Mouse (Mus musculus) embryonic facial prominence, embryonic 14.5 days (tissue): ENCODE measurements around the gene Plek2. TPM values are rescaled to one million over a fixed set of nuclear protein-coding genes. Genes with fewer than 3 reads are reported as not detected.
"Not testable (repeated sequence)": the region's sequence is repeated elsewhere in the genome, so short reads cannot be mapped to it uniquely, and the experiment has no call there.

ENCODE experiments used
- ATAC-seq: fragments of 200-750 bp; cut with Nextera tagmentation; 2 replicates; pipeline ENCODE4 v1.8.0; 2017; ENCODE audit warnings: low read depth, moderate number of reproducible peaks, moderate TSS enrichment
- DNase-seq: peaks from one replicate; pipeline ENCODE4 v3.0.0-alpha.2; 2015; ENCODE audit warnings: low spot score
- H3K27ac ChIP-seq: fragments of 300-500 bp; sonication (generic); replicated peaks from 2 replicates; pipeline ENCODE4 v1.5.1; 2014; ENCODE audit warnings: low read depth, mild to moderate bottlenecking, low read length, moderate library complexity
- H3K27me3 ChIP-seq: fragments of 300-500 bp; sonication (generic); replicated peaks from 2 replicates; pipeline ENCODE4 v1.6.1; 2014; ENCODE audit warnings: low read length; ENCODE audit not compliant: control insufficient read depth, insufficient read depth
- H3K36me3 ChIP-seq: fragments of 300-500 bp; sonication (generic); 2 replicates; pipeline ENCODE4 v1.6.1; 2014; ENCODE audit warnings: low read length, mixed read lengths; ENCODE audit not compliant: control insufficient read depth, insufficient read depth
- H3K4me1 ChIP-seq: fragments of 300-500 bp; sonication (generic); 2 replicates; pipeline ENCODE4 v1.6.1; 2014; ENCODE audit warnings: antibody characterized with exemption, low read length; ENCODE audit not compliant: control insufficient read depth, insufficient read depth
- H3K4me2 ChIP-seq: fragments of 300-500 bp; sonication (generic); 2 replicates; pipeline ENCODE4 v1.6.1; 2014; ENCODE audit warnings: low read depth, mild to moderate bottlenecking, low read length, moderate library complexity, mixed read lengths
- H3K4me3 ChIP-seq: fragments of 300-500 bp; sonication (generic); 2 replicates; pipeline ENCODE4 v1.5.1; 2014; ENCODE audit warnings: low read depth, mild to moderate bottlenecking, low read length
- H3K9ac ChIP-seq: fragments of 300-500 bp; sonication (generic); 2 replicates; pipeline ENCODE4 v1.6.1; 2014; ENCODE audit warnings: low read depth, mild to moderate bottlenecking, low read length, moderate library complexity, mixed read lengths
- H3K9me3 ChIP-seq: fragments of 300-500 bp; sonication (generic); 2 replicates; pipeline ENCODE4 v1.6.1; 2016; ENCODE audit warnings: low read length; ENCODE audit not compliant: control insufficient read depth
- WGBS: fragments of 180-500 bp; shearing (Covaris S2); extraction: QIAGEN DNeasy Blood & Tissue Kit; methylation state at CpG from one replicate; pipeline ENCODE4 v1.1.7; 2014; 5-methylcytosine and 5-hydroxymethylcytosine counted together
- polyA plus RNA-seq: library from polyadenylated mRNA; unstranded; fragments of >200 nt; fragmentation: Nextera tagmentation; extraction: Ambion mirVana; gene quantifications from 2 replicates; pipeline ENCODE4 v1.2.1, GENCODE M21; 2014

The Plek2 gene
- polyA plus RNA-seq, 1 experiment from 2014 or later = 6.6 TPM

DNA sequence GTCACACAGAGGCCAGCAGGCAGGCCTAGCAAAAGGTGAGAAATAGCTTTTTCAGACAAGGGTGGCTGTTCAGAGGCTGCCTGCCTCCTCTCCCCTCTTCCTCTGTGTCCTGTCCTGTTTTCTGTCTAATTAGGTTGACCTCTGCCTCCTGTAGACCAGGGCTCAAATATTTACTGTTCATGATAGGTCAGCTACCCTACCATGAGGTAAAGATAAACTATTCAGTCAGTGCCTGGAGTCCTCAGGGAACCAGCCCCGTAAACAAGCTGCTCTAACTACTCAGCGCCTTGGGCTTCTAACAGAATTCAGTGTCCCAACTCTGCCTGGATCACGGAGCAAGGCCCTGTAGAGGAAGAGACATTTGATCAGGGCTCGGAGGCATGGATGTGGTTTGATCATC lies 29.7 kb upstream of the Plek2 start:
- Histone ChIP-seq H3K27ac (no peak overlapping the region), H3K27me3 (no peaks in the 10 kb centered on the region), H3K4me2 (no peak overlapping the region), H3K9me3 (no peaks in the 10 kb centered on the region), H3K36me3 (no peaks in the 10 kb centered on the region), H3K9ac (no peak overlapping the region), H3K4me1 (no peaks in the 10 kb centered on the region), H3K4me3 (no peak overlapping the region)
- DNase-seq = no peak
- ATAC-seq = no peak
- 29% methylated on average over 4 of the region's 4 CpGs for WGBS

DNA sequence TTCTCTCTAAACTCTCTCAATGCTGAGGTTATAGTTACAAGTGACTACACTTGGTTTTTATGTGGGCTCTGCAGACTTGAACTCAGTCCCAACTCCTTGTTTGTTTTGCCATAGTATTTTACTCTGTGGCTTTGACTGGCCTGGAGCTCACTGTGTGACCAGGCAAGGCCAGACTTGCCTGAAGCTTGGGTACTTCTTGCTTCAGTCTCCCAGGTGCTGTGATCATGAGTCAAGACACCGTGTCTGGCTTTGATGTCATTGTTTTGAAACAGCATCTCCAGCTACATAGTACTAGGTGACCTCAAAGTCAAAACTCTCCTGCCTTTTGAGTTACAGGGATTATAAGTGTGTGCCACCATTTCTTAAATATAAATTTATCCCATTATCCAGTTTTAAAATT lies 23.1 kb upstream of the Plek2 start:
- H3K4me2 ChIP-seq = no peak overlapping the region
- no peaks in the 10 kb centered on the region for H3K4me1 ChIP-seq
- no peak for DNase-seq
- no peaks in the 10 kb centered on the region for H3K27me3 ChIP-seq
- WGBS = 68% methylated on average over 1 of the region's 1 CpGs
- no peak overlapping the region for H3K27ac ChIP-seq
- ATAC-seq = no peak
- no peak overlapping the region for H3K4me3 ChIP-seq
- H3K36me3 ChIP-seq = no peaks in the 10 kb centered on the region
- H3K9me3 ChIP-seq = no peaks in the 10 kb centered on the region
- H3K9ac ChIP-seq = no peak overlapping the region

DNA sequence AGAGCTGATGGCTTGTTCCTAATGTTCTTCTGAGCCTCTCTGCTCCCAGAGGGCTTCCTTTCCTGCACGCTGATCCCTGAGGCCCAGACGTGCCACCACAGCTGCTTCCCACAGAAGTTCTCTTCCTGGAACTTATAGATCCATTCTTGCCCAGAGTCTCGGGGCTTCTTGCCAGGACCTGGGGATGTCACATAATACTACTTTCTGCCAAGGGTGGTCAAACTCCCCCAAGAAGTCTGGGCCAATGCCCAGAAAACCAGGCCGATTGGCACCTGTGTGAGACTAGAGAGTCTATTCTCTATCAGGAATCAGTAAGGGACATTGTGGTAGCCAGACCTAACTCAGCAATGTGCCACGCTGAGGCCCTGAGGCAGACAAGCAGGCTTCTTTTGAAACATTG lies 20.5 kb upstream of the Plek2 start:
- no peaks in the 10 kb centered on the region for H3K9me3 ChIP-seq
- no peak overlapping the region for H3K4me2 ChIP-seq
- no peak overlapping the region for H3K27ac ChIP-seq
- H3K9ac ChIP-seq = no peak overlapping the region
- H3K36me3 ChIP-seq = no peaks in the 10 kb centered on the region
- DNase-seq = no peak
- ATAC-seq = no peak
- no peak overlapping the region for H3K4me3 ChIP-seq
- 61% methylated on average over 5 of the region's 5 CpGs for WGBS
- H3K27me3 ChIP-seq = no peaks in the 10 kb centered on the region
- H3K4me1 ChIP-seq = no peaks in the 10 kb centered on the region

DNA sequence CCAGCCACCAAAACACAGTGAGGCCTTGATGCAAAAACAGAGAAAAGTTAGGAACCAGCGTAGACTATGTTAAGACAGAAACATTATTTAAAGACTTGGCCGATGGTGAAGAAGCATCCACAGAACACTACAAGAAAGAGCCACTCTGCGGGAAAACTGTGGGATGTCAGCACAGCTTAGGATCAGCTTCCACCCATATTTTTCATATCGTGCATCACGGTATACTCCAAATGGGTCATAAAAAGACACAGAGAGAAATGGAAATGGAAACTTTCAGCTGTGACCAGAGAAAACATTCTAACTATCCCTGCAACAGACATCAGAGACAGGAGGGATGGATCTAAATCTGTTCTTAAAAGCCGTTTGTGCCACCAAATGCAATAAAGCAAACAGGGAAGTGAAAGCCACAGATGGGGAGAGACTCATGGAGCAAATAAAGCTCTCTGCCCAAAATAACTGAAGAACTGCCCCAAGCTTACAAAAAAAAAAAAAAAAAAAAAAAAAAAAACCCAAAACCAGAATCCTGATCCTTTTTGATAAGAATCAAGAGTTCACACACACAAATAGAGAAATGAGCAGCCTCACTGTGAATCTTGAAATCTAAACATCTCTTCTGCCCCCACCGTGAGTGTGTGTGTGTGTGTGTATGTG lies 16.9 kb upstream of the Plek2 start:
- Histone ChIP-seq H3K4me1 (no peaks in the 10 kb centered on the region), H3K27me3 (no peaks in the 10 kb centered on the region), H3K9me3 (no peaks in the 10 kb centered on the region), H3K4me2 (no peak overlapping the region), H3K9ac (no peak overlapping the region), H3K27ac (no peak overlapping the region), H3K36me3 (no peaks in the 10 kb centered on the region), H3K4me3 (no peak overlapping the region)
- no peak for ATAC-seq
- no peak for DNase-seq
- WGBS = 79% methylated on average over 7 of the region's 7 CpGs

DNA sequence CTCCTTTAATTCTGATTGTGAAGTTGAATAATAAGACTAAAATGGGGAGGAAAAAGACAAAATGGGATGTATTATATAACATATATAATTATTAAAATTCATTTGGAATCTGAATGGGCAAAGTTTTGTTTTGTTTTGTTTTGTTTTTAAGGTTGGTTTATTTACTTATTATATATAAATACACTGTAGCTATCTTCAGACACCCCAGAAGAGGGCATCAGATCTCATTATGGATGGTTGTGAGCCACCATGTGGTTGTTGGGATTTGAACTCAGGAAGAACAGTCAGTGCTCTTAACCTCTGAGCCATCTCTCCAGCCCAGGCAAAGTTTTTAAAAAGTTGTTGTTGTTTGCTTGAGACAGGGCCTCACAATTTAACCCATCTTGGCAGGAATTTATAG lies 16.2 kb upstream of the Plek2 start:
- H3K36me3 ChIP-seq, H3K4me1 ChIP-seq, H3K27me3 ChIP-seq, H3K4me2 ChIP-seq, H3K9ac ChIP-seq, DNase-seq, ATAC-seq, H3K4me3 ChIP-seq, H3K27ac ChIP-seq, H3K9me3 ChIP-seq: not testable (repeated sequence)

DNA sequence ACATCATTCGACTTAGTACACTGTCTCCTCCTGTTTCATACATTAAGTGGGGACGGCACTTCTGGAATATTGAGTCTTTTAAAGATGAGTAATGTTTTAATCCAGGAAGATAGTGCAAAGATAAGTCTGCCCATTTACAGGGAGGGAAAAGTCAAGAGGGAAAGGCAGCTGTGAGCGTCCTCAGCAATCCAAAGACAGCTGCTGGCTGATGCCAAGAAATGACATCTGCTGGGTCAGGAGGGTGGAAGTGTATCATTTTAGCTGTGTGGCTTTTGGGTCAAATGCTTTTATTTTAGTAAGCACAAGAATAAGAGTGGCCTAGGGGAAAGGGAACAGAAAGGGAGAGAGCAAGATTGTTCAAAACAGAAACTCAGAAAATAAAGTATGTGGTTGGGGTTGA lies 15.3 kb upstream of the Plek2 start:
- Histone ChIP-seq H3K27me3 (no peaks in the 10 kb centered on the region), H3K4me1 (no peaks in the 10 kb centered on the region), H3K36me3 (no peaks in the 10 kb centered on the region), H3K4me2 (no peak overlapping the region), H3K9me3 (no peaks in the 10 kb centered on the region), H3K9ac (no peak overlapping the region), H3K27ac (no peak overlapping the region), H3K4me3 (no peak overlapping the region)
- 60% methylated on average over 3 of the region's 3 CpGs for WGBS
- peak; percentile 63 for DNase-seq
- no peak for ATAC-seq

DNA sequence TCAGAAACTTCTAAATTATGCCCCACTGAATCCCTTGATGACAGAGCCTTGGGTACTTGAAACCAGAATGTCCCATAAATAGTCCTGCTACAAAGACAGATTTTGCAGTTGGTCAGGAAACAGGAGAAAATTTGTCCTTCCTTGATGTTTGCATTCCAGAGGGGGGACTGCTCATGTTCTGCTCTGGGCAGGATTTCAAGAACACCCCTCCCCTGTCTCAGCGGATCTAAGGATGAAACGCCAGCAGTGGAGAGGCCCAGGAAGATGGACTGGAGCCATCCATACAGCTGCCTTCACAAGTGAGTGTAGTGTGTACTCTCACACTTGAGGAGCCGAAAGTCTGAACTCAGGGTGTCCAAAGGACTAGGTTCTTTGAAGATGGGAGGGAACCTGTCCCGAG lies 14.7 kb upstream of the Plek2 start:
- no peak overlapping the region for H3K4me3 ChIP-seq
- no peak overlapping the region for H3K9ac ChIP-seq
- H3K36me3 ChIP-seq = no peaks in the 10 kb centered on the region
- no peaks in the 10 kb centered on the region for H3K9me3 ChIP-seq
- no peaks in the 10 kb centered on the region for H3K4me1 ChIP-seq
- WGBS = 52% methylated on average over 4 of the region's 4 CpGs
- ATAC-seq (peak; percentile 78), DNase-seq (peak; percentile 83)
- no peak overlapping the region for H3K27ac ChIP-seq
- H3K4me2 ChIP-seq = no peak overlapping the region
- H3K27me3 ChIP-seq = no peaks in the 10 kb centered on the region

DNA sequence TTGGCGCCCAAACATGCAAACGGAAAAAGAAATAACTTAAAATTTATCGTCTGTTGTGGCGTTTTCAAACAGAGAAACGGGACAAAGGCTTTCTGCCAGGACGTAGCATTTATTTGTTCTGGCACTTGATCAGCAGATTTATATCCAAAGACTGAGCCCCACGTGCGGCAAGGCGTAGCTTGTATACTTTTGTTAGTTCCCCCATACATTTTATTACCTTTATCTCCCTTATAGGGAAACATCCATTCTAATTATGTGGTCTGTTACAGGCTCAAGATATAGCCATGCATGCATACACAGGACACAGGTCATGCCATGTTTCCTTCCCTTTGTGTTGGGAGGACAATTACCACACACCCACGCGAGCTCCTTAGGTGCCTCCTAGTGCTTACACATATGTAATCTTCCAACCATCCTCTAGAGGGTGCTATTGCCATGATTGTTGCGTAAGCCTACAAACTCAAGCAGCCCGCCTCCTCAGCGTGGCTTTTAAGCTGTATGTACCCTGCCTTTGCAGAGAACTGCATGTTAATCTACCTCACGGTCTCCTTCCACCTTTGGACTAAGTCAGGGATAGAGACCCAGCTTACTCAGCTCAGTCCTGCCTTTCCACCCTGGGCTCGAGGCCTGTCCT lies 12.4 kb upstream of the Plek2 start:
- no peaks in the 10 kb centered on the region for H3K36me3 ChIP-seq
- no peak overlapping the region for H3K27ac ChIP-seq
- no peak overlapping the region for H3K4me3 ChIP-seq
- H3K9ac ChIP-seq = no peak overlapping the region
- H3K9me3 ChIP-seq = no peaks in the 10 kb centered on the region
- 28% methylated on average over 16 of the region's 16 CpGs for WGBS
- peak overlapping the region; percentile 42 for H3K4me2 ChIP-seq
- H3K27me3 ChIP-seq = no peaks in the 10 kb centered on the region
- peak; percentile 94 for DNase-seq
- peak; percentile 71 for ATAC-seq
- no peaks in the 10 kb centered on the region for H3K4me1 ChIP-seq
